Mouse (Mus musculus) lung, postnatal 36 days (tissue): ENCODE data around the gene 4921509C19Rik.
"Not testable (repeated sequence)": the region's sequence is repeated elsewhere in the genome, so short reads cannot be mapped to it uniquely, and the experiment has no call there.

ENCODE experiments used
- DNase-seq: peaks from one replicate; pipeline ENCODE4 v3.0.0; 2022; ENCODE audit warnings: mixed read lengths

Gene 4921509C19Rik

DNA sequence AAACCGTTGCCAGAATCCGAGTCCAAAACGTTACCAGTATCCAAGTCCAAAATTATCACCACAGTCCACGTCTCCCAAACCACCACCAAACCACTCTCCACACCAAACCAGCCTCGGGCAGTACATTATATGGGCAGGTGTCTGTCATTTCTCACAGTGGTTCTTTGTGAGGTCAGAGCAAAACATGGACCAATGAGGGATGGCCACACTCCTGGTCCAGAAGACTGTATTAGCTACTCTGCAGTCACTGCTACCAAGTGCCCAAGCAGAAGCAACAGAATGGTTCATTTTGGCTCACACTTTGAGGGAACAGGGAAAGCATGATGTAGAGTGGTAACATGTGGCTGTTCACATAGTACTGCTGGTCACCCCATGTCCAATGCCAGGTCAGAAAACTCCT lies at the start of gene 4921509C19Rik:
4921509C19Rik (minus strand) TSS at position 101 of the 400 bp plus-strand sequence.
- DNase-seq = not testable (repeated sequence)

DNA sequence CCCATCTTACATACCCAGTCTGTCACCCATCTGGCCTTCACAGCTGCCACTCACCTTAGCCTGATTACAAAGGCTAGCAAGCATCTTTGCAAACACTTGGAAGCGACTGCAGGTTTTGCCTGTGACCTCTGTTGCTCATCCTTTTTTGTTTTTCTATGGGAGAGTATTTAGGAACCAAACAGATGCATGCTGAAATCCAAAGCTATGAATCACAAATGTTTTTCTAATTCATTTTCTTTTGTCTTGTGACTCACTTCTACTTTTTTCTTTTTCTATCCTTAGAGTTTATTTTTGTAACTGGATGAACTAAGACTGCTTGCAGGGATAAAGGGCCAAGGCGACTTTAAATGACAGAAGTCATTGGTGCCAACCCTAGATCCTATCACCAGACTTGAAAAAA lies 49.6 kb upstream of the 4921509C19Rik start:
- no peak for DNase-seq

DNA sequence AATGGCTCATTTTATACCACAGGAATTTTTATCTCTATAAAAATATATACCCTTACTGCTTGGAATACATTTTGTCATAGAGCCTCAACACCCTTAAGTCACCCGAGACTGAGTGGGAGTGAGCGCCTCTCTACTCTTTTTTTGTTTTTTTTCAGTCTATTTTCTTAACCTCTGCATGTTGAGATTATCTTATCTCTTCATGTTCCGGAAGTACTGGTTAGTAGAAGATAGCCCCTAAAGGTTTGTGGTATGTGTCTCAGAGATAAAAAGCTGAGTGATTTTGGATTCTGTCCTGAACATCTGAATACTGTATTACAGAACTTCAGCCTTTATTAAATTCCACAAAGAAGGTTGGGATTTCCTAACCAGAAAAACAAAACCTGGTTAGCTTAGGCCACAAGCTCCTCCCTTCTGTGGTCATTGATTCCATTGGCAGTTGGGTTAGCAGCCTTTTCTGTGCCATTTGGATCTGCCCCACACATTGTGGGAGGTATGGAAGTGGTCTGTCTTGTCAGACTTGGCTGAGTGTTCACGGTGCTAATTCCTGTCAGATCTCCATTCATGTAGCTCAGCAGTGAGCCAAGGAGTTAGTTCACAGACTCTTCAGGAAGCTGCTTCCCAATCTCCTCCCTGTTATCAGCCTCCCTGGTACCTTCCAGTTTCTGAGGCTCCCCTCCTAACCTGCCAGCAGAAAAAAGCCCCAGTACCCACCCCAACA lies 48.5 kb upstream of the 4921509C19Rik start:
- no peak for DNase-seq

DNA sequence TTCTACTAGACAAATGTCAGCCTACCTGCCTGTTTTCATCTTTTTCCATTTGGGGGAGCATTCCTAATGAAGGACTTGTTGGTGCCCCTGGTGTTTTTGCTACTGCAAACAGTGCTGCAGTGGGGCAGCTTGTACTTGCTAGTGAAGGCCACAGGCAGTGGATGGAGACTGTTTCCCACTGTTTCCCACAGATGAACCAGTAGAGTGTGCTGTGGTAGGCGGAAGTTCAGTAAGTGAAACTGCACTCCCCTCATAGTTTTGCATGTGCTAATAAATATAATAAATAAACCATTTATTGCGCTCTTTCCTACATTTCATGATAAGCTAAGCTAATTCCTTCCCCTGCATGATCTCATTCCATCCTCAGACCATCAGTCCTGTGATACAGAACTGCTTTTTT lies 43.0 kb upstream of the 4921509C19Rik start:
- DNase-seq = no peak

GRCm38 (mm10) chr2:151513525-151514285 lies 37.8 kb upstream of the 4921509C19Rik start:
- DNase-seq = peak; percentile 46

GRCm38 (mm10) chr2:151512199-151512598 lies 36.2 kb upstream of the 4921509C19Rik start:
- DNase-seq = peak; percentile 63

DNA sequence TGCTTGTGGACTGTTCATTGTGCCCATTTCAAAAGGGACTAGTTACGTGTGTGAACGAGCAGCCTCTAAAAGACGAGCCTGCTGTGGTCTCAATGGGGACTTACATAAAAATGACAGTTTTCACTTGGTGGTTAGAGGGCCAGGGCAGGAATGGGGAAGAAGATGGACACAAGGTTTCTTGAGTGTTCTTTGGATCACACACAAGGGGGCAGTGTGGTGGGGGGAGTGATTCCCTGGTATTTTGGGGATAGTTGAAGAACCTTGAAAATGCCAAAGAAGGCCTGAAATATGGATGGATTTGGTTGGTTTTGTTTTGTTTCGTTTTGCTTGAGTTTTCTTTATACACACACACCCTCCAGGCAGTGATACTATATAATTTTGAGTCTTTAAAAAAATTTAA lies 28.3 kb upstream of the 4921509C19Rik start:
- no peak for DNase-seq

GRCm38 (mm10) chr2:151500442-151501007 lies 24.6 kb upstream of the 4921509C19Rik start:
- no peak for DNase-seq

GRCm38 (mm10) chr2:151498358-151498757 lies 22.4 kb upstream of the 4921509C19Rik start:
- no peak for DNase-seq

DNA sequence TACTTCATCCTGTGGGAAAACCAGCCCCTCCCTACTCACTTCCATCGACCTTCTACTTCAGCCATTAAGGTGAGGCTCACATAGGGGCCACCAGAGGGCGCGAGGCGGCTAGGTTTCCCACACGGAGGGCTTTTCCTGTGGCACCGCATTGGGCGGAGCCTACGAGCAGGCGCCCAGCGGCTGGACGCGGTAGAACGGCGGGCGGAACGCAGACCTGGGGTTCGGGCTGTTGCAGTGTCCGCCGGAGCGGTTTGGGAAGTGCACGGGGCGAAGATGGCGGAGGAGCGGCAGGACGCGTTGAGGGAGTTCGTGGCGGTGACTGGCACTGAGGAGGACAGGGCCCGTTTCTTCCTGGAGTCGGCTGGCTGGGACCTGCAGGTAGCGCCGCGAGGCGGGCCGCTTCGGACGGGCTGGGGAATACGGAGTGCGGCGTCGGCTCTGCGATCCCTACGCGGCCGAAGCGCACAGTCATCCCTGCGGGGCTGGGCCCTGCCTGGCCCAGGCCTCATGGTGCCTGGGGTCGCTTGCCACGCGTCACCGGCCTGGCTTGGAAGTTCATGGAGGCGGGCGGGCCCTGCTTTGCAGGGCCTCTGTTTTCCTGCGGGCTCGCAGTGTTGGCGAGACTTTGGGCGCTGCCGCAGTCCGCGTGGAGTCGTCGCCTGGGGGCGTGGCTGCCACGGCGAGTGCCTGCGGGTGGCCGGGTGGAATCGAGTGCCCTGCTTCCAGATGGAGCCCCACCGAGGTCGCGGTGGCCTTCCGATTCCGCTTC lies 18.3 kb upstream of the 4921509C19Rik start, which contains the start of gene Nsfl1c:
Nsfl1c (plus strand) TSS at position 148 of the 769 bp plus-strand sequence.
- peak; percentile 96 for DNase-seq

DNA sequence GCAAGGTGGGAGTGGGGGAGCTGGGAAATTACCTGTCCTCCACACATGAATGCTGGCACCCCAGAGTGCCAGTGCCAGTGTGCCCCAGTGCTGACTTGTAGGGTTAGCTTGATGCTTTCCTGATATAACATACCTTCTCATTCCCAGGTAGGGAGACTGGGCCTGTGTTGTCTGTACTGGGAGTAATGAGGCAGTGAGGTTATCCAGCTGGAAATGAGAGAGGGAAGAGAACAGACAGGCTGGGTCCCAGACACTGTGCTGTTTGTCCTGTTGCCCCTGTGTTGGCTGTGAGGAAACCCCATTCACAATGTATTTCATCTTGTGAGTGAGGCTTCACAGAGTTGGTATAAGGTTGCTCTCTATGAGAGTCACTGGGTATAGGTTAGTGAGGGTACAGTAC lies 10.5 kb upstream of the 4921509C19Rik start:
- no peak for DNase-seq

DNA sequence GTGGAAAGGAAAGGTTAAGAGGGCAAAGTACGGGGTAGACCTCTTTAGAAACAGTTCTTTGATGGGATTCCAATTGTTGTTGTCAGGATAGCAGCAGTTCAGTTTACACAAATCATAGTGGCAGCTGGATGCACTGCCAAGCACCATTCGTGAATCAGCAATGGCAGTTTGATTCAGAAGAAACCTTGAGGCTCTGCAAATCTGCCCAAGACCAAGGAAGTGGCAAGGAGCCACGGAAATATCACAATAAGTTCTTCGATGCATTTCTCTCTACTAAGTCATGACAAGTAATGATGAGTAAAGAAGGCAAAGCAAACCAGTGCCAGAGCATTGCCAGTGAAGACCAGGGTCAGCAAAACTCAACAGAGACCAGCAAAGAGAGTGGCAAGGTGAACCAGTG lies 41.0 kb downstream of the 4921509C19Rik start:
- DNase-seq = not testable (repeated sequence)

- peak; percentile 5 for DNase-seq
Observed at GRCm38 (mm10) chr2:151434203-151434602, 41.8 kb downstream of the 4921509C19Rik start.
